Mouse (Mus musculus): ENCODE measurements around the gene Myh7. TPM values are rescaled to one million over a fixed set of nuclear protein-coding genes. Genes with fewer than 3 reads are reported as not detected.
A peak's percentile ranks its signal among the peaks of the same experiment; 100 is the strongest.

Gene Myh7
- total RNA-seq, 2 experiments from 2014 or later: 602 to 1,083 TPM

DNA sequence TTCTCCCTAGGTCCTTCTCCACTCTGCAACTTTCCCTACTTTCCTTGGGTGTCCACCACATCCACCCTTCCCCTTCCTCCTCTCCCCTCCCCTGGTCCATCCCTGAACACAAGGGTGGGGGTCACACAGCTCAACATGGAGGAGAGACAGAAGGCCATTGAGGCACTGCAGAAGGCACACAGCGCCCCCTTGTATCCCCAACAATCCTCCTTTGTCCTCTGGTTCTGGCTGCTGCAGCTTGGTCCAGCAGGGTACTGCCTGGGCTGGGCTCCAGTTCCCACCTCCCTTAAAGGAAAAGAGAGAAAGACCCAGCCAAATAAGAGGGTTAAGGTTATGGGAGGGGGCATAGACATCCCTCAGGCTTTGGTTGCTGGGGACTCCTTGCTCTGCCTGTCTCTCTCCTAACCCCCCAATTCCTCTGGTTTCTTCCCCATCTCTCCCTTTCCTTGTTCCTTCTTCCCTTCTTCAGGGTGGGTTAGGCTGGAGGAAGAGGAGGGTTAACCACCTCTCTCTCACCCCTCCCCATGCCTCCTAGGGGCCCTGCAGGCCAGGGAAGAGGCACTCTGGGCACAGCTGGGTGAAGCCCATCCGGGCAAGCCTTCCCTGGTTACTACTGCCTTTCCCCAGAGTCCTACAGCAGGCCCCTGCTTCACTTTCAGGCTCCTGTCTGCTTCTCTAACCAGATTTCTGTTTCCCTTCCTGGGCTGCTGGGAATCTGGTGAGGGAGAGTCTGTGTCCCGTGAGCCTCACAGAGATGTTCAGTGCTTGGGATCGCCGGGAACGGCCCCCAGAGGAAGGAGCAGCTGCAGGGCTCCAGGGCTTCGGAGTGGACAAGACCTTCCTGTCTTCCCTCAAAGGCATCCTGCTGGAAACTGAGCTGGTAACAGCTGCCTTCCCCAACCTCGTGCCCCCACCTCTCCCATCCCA lies 58.3 kb downstream of the Myh7 start, which contains the start of gene Cmtm5:
Gene Cmtm5, plus strand, starts transcription at position 358 of the 927 bp plus-strand sequence.
- no peak for DNase-seq
- intact Hi-C loops (cut with DNase I; ENCODE audit: low total_unique reads): loop anchor here (5.0 to 10.0 kb wide), 2 partner anchors 34 to 91 kb away; no protein-coding TSS in a partner anchor

DNA sequence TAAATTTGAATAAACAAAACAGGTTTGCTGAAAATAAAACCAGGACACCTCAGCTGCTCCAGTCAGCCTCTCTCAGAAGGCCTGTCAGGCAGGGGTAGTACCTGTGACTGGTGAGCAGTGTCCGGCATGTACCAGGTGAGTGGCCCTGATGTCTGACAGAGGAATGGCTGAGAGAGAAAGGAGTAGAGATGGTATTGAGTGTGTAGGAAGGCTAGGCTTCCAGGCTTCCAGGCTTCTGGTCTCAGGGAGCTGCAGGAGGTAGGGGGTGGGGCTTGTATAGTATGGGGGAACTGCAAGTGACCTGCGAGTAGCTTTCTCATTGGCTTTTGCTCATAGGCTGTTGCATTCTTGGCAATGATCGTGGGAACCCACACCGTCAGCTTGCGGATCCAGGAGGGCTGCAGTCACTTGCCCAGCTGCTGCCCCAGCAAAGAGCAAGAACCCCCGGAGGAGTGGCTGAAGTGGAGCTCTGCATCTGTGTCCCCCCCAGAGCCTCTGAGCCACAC lies 61.7 kb downstream of the Myh7 start, which contains the start of gene Il25:
Gene Il25, plus strand, starts transcription at position 51 of the 506 bp plus-strand sequence.
- intact Hi-C loops (cut with DNase I; ENCODE audit: low total_unique reads): loop anchor here (10.0 kb wide), 1 partner anchor 88 kb away; no protein-coding TSS in a partner anchor
- no peak for DNase-seq

GRCm38 (mm10) chr14:54930431-54930830 lies 64.0 kb downstream of the Myh7 start:
- intact Hi-C loops (cut with DNase I; ENCODE audit: low total_unique reads): loop anchor here (10.0 kb wide), 1 partner anchor 86 kb away; no protein-coding TSS in a partner anchor
- no peak for DNase-seq

DNA sequence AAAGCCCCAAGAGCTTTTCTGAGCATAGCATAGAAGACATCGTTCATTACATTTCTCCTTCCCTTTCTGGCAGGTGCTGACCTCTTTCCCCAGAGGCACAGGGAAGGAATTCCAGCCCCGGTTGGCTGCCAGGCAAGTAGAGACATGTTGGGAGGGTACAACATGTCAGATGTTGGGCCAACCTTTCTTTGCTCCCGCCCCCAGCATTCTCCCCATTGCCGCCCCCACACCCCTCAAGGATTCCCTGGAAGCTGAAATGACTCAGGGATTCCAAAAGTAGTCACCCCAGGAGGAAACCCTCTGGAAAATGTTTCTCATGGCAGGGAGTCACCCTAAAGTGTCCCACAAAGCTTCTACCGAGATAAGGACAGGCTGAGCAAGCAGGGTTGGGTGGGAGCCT lies 64.6 kb downstream of the Myh7 start:
- intact Hi-C loops (cut with DNase I; ENCODE audit: low total_unique reads): loop anchor here (10.0 kb wide), 1 partner anchor 85 kb away; no protein-coding TSS in a partner anchor
- DNase-seq: no peak

DNA sequence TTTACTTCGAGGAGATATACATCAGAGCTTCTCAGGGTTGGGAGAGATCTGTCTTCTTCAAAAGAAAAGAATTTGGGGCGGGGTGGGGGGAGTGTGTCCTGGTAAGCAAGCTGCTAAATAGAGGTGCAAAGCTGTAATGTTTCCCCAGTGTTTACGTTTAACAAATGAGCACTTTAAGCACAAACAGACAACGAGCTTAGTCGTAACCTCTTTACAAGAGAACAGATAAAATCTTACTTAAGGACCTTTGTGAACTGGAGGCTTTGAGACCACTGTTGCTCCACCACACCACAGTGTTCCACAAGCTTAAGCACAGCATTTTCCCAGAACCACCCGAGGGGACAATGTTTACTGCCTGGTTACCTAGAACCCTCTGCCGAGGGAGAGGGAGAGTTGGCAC lies 67.1 kb downstream of the Myh7 start:
- intact Hi-C loops (cut with DNase I; ENCODE audit: low total_unique reads): no loop called here
- no peak for DNase-seq

DNA sequence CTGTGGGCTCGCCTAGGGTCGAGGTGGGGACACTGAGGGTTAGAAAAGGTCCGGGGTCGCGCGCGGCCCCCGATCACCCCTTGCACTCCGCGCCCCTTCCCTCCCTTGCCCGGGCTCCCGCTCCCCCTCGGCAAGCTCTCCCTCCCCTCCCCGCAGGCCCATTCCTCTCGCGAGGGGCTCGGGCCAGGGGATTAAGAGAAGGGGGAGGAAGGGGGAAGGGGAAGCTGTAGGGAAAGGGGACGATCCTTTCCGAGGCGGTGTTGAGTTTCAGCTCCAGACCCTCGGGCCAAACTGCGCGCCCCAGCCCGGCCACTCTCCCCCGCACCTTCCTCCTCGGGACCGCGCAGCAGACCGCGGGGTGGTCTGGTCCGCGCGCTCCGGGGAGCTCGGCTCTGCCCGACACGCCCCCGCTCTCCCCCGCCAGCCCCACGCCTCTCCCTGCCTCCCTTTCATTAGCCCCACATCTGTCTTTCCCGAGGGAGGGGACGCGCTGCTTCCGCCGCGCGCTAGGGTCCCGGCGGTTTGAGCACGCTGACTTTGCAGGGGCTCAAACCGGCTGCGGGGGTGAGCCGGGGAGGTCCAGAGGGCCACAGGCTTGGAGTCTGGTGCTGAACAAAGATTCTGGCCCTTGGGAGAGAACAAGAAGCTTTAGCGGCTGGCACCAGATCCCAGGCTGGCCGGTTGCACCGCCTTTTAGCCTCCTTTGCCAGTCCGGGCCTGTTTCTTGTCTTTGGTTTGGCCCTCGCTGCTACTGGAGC lies 67.8 kb downstream of the Myh7 start:
- peak; percentile 79 for DNase-seq
- intact Hi-C loops (cut with DNase I; ENCODE audit: low total_unique reads): no loop called here

- intact Hi-C loops (cut with DNase I; ENCODE audit: low total_unique reads): no loop called here
- DNase-seq: peak; percentile 78
Observed at GRCm38 (mm10) chr14:54925349-54926342, 68.8 kb downstream of the Myh7 start, which contains the start of gene Efs. TSS of gene Efs (minus strand) at chr14:54926126.

DNA sequence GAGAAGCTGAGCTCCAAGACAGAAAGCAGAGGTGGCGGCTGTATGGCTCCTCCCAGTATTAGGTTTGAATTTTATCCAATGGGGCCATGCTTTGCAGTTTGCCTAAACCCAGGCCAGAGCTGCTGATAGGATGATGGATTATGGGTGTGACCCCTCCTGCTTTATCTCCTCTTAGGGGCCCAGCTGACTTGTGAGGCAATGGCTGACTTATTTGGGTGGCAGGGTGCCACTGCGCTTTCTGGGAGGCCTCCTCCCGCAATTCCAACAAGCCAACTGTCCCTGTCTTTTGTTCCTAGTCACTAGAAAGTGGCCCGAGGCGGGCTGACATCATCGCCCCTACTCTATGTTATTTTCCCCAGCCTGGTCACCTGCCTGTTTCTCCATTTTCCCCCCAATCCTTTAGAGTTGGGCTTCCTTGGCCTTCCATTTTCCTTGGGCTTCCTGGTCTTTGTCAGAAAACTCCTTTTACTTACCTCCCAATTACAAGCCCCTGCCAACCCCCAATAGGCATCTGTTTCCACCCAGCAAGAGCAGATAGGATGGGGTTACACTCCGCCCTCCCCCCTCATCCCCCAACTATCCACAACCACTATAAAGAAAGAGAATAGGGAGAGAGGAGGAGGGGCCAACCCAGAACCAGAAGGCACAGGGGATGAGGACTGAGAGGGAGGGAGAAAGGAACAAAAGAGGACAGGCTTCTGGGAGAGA lies 69.6 kb downstream of the Myh7 start:
- intact Hi-C loops (cut with DNase I; ENCODE audit: low total_unique reads): no loop called here
- DNase-seq: peak; percentile 72

Small RNA genes lying within 50 kb of the gene (microRNA-seq; reads per million reads assigned to microRNA genes)
- gene Mir208a (3.5 to 4.8 reads per million in 2 experiments), gene Mir208b (116 to 204 reads per million in 2 experiments)

Other genes with a start within 250 kb of the Myh7 start
- 10 to 100 TPM in 1 of 2 experiments, 1 to 10 TPM in 1; 7.5 to 18.5 TPM for gene Slc7a8, start 212.7 kb downstream of the Myh7 start, total RNA-seq (2021)
- under 1 TPM in 1 of 2 experiments, not detected in 1; 0.29 TPM for gene Rnf212b, start 180.5 kb downstream of the Myh7 start, total RNA-seq (2021)
- 1 to 10 TPM; 6.1 to 8.1 TPM for gene Homez, start 123.7 kb downstream of the Myh7 start, total RNA-seq (2021)
- gene Ppp1r3e, start 117.1 kb downstream of the Myh7 start, total RNA-seq (2021): 1 to 10 TPM; 2.8 to 6.8 TPM
- 10 to 100 TPM; 19.9 to 21.0 TPM for gene Bcl2l2, start 111.2 kb downstream of the Myh7 start, total RNA-seq (2021)
- gene Gm20521, start 111.2 kb downstream of the Myh7 start, total RNA-seq (2021): 1 to 10 TPM; 3.1 to 3.6 TPM
- 10 to 100 TPM; 56.6 to 57.4 TPM for gene Pabpn1, start 102.1 kb downstream of the Myh7 start, total RNA-seq (2021)
- 1 to 10 TPM; 5.4 to 6.3 TPM for gene Slc22a17, start 81.5 kb downstream of the Myh7 start, total RNA-seq (2021)
- 1 to 10 TPM; 5.1 to 7.4 TPM for gene Efs, start 68.5 kb downstream of the Myh7 start, total RNA-seq (2021)
- not detected for gene Il25, start 61.9 kb downstream of the Myh7 start, total RNA-seq (2021)
- 1 to 10 TPM in 1 of 2 experiments, under 1 TPM in 1; 0.71 to 3.1 TPM for gene Cmtm5, start 58.4 kb downstream of the Myh7 start, total RNA-seq (2021)
- 100 to 1,000 TPM; 121 to 213 TPM for gene Myh6, start 27.7 kb downstream of the Myh7 start, total RNA-seq (2021)
- gene Gm17428, start 17.7 kb downstream of the Myh7 start, total RNA-seq (2021): not detected
- gene Ngdn, start 20.8 kb upstream of the Myh7 start, total RNA-seq (2021): 10 to 100 TPM; 17.8 to 19.0 TPM
- 1 to 10 TPM; 2.6 to 3.1 TPM for gene Zfhx2, start 97.7 kb upstream of the Myh7 start, total RNA-seq (2021)
- 10 to 100 TPM; 11.1 to 12.3 TPM for gene Thtpa, start 100.2 kb upstream of the Myh7 start, total RNA-seq (2021)
- gene Ap1g2, start 112.0 kb upstream of the Myh7 start, total RNA-seq (2021): 1 to 10 TPM; 4.1 to 7.0 TPM
- under 1 TPM; 0.42 to 0.62 TPM for gene Jph4, start 122.3 kb upstream of the Myh7 start, total RNA-seq (2021)
- gene Dhrs2, start 227.4 kb upstream of the Myh7 start, total RNA-seq (2021): under 1 TPM in 1 of 2 experiments, not detected in 1; 0.16 TPM